Mouse (Mus musculus) induced T-regulatory cell, adult 2 months (primary cell): Measurements from ENCODE around the gene Cstl1.
"Not testable (repeated sequence)": the region's sequence is repeated elsewhere in the genome, so short reads cannot be mapped to it uniquely, and the experiment has no call there.

Experiments
- DNase-seq: peaks from one replicate; pipeline ENCODE4 v3.0.0-alpha.2; 2012; ENCODE audit warnings: low read depth

The Cstl1 gene

DNA sequence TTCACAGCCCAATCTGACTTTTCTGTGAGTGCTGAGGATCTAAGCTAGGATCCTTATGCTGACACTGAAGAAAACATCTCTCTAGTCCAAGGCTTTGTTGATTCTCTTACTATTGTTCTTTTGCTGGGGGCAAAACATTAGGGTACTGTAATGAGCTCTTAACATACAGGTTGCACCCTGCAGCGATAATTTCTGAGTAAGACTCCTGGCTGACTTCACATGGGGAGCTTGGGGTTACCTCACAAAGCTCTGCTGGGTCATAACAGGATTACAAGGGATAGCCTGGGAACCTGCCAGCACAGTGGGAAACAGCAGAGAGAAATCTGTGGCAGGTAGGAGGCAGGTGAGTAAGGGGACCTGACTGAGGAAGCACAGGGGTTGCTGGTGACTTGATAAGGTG lies at the start of gene Cstl1:
Gene Cstl1 (plus strand): TSS at position 301 of the 400 bp plus-strand sequence.
- no peak for DNase-seq

DNA sequence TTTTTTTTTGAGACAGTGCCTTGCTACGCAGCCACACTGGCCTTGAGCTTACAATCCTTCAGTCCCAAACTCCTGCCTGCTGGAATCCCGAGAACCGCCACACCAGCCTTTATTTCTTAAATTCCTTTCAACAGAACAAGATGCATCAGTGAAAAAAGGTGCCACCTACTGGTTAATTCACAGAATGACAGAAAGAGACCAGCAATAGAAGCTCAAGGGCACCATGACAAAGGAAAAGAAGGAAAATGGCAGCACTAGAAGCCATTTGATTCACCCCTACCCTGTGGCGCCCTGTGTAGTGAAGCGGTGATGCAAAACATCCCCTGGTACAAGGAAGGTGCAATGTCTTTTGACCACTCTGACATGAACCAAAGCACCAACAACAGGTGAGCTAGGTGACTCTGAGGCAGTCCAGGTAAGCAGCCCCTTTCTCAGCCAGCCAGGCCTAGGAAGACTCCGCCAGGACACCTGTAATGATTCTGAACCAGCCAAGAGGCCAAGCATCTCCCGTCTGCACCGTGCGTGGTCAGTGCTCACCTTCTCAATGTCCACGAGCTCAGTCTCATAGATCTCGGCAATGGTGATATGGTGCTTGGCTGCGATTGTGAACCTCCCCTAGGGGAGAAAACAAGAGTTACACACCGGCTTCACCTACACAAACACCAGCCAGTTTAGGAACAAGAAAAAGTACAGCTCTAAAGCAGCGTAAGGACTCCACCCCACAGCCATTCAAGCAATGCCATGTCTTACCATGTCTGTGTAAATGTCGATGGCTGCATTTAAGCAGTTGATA lies 43.6 kb upstream of the Cstl1 start:
- peak; percentile 54 for DNase-seq

DNA sequence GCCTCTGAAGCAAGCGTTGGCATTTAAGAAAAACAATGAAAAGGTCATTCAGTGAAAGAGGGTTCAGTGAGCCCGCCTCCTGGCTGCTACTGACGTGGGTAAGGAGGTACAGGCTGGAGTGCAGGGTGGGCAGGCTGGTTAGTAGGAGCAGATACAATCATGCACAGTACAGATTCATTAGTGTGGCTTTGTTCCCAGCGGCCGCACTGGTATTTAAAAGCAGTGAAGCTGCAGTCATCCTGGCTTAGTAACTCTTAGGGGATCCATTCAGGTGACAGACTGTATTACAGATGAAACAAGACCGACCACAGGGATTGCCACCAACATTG lies 43.0 kb upstream of the Cstl1 start:
- no peak for DNase-seq

DNA sequence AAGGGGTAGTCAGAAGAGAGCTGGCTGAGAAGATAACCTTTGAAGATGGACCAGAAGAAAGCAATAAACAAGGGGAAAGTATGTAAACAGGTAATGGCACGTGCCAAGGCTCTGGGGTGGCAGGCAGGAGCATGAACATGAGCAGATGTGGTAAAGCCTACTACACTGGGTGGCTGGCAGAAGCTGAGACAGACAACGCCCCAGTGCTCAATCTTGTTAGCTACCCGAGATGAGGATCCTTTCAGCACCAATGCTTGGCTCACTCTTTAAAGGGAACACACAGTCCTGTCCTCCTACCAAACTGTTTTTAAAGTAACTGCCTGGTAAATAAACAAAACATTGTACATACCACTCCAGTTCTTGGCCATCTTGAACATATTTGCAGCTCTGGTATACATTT lies 37.8 kb upstream of the Cstl1 start:
- no peak for DNase-seq

DNA sequence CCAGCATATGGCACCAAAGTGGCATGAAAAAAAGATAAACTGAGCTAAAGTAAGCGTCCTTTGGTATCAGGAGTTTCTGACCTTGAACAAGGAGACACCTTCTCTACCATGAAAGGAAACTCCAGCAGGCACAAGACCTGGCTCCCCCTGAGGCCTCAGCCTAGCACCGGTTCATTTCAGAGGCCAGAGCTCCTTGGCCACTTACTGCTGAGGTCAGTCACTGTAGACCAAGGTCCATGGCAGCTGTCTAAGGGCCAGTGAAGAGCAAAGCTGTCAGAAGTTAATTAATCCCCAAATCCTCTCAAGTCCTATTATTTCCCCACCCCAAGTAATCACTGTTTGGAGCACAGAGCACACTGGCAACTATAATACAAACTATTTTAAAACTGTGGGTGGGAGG lies 33.1 kb upstream of the Cstl1 start:
- no peak for DNase-seq

DNA sequence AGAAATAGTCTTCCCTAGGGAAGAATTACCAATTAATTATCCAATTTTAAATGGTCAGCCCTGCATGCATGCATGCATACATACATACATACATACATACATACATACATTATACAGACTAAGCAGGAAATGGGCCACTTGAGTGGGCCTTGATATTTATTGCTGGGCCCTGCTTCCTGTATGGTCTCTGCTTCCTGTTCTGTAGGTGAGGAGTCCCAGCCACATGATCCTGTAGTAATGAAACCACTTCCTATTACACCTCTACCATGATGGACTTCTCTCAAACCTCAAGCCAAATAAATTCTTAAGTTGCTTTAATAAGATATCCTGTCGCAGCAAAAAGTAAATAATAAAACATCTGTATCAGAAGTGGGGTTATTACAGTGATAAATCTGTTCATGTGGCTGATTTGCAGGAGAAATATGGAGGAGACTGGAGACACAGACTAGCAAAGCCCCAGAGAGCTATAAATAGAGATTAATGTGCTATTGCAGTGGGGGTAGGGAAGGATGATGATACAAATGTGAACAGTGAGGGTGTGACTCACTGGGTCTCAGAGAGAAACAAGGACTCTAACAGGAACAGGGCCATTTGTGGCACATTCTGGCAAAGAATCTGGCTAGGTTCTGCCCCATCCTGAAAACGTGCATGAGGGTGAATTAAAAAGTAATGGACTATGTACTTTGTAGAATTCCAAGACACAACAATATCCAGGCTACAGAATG lies 30.7 kb upstream of the Cstl1 start:
- DNase-seq, result no peak

DNA sequence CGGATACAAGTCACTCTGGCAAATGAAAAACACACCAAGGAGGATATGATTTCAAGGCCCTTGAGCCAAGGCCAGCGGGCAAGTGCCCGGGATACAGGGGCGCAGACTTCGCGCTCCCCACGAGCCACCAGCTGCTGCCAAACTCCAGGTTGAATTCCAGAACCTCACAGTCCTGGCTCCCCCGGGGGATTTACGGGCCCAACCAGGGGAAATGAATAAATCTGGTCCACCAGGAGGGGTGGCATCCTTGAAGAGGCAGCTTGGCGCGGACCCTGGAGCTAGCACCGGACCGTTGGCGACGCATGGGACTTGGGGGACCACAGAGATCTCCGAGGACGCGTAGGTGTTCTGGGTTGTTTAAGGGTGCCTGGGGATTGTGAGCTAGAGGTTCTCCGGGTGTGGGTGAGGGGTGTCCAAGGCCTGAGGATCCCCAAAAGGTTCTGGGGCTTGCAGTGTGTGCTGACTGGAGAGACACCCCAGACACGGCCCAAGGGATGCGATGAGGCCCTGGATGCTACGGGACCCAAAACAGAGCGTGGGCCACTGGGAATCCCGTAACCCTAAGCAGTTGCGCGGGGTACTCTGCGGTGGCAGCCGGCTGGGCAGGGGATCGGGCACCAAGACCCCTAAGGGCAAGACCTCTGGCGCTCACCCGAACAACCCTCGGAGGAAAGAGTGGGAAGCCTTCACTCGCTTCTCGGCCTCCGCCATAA lies 18.4 kb upstream of the Cstl1 start:
- DNase-seq, result peak; percentile 4

DNA sequence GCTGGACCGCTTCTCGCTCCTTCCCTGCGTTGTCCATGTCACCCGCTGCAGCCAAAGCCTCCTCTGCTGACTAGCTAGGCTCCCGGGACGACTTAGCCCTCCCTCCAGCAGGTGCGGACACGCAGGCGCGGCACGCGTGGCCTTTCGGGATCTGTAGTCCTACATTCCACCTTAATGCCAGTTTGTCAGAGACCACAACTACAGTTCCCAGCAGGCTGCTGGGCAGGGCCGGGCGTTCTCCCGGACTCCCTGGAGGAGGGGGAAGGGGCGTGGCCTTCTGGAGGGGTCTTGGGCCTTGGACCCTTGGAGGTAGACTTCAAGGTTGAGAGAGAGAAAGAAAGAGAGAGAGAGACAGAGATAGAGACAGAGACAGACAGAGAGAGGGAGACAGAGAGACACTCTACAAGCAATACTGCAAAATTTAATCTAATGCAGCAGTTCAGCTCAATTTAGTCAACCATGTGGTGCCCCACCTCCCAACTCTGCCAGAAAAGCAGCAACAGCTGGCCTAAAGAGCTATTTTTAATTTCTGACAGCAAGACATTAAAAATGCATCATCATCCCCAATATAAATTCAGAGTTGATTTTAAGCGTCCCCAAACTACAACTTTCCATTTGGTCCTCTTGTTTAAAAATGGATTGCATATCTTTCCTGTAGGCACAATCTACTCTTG lies 17.7 kb upstream of the Cstl1 start, which contains the start of gene Napb:
Gene Napb (minus strand): TSS at position 141 of the 674 bp plus-strand sequence.
- peak; percentile 53 for DNase-seq

DNA sequence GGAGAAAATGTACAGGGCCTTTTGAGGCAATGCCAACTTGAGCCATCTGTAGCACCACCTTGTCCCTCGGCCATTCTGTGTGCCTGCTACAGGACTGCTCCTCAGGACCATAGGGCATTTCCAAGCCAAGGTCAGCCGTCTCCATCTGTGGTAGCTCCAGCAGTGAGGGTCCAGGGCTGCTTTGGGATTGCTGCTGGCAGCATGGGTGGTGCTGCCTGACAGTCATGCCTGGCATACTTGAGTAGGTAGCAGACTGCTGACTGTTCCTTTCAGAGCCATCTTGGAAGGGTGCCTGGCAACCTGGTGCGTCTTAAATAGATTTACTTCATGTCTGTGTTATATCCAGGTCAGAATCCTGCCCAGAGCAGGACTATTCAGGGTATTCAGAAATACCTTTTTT lies 7.2 kb upstream of the Cstl1 start:
- DNase-seq, result no peak

DNA sequence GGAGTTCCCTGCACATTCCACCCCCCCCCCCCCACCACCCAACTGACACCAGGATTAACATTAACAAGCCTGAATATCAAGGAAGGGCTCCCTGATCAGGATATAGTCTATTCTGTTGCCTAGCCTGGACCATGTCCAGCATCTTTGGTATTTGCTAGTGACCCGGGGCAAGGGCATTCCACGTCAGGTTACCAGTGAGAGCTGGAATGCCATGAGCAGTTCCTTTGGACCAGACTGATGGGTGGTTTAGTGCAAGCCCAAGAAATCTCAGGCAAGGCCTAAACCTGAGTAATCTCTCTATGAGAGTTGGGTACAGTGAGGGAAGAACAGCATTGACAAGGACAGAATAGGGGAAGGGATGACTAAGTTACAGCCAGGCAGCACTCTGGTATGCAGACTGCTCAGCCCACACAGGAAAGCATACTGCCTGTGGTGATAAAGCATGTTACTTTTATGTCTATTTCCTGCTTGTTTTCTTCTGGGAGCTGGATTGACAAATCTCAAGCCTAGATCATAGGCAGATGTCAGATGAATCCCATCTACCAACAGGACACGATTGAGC lies 6.2 kb upstream of the Cstl1 start:
- DNase-seq, result no peak

DNA sequence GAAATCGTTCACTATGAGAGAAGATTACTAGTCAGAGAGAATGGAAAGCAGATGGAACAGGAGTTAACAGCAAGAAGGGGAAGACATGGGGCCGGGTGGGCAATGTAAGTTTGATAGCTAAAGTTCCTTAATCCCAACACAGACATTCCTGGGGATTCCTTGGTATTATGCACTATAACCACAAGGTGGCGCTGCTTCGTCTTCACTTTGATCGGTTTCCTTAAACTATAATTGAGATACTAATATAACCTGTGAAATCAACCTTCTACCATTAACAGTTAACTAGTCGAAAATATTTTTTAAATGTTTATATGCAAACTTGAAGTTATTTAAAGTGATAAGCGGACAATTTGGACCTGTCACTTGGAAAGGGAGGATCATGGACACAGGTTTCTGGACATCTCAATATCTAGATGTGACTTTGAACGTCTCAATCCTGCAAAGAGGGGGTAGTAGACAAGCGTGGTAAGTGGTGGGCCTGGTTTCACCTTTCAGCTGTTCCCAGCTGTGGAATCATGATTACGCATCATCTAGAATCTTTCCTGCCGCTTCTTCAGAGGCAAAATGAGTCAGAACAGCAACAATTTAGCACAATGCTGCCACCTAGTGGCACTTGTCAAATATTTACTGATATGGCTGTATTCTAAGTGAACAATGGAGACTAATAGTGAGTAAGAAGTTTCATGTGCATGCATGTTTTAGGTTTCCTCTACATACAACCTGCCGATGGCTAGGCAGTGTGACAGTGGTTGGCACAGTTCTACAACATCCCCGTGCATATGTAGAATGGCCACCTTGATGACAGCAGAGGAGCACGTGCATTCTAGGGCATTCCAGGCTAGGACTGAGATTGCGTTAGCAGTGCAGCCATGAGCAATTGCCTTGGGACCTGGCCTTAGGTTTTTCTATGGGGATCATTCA lies 2.0 kb downstream of the Cstl1 start:
- peak; percentile 90 for DNase-seq

DNA sequence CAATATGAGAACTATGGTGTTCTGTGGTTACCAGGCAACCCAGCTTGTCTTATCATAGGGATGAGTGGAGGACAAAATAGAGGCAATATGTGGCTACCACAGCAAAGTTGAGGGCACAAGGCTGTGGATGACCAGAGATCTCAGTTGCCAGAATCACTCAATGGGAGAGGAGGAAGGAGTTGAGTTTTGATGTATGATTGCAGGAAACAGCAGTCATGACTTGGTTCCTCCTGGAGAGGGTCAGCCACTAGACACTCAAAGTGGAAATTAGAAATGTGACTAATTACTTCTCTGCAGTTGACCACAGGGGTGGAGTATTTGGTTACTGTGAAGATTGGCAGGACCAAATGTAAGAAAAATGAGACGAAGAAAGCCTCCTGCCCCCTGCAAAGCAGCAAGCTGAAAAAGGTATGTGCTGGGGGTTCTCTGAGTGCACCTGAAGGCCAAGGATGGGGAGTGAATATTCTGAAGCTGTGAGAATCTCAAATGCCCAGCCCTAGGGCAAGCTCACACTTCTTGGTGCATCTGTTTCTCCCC lies 4.2 kb downstream of the Cstl1 start:
- DNase-seq, result no peak

DNA sequence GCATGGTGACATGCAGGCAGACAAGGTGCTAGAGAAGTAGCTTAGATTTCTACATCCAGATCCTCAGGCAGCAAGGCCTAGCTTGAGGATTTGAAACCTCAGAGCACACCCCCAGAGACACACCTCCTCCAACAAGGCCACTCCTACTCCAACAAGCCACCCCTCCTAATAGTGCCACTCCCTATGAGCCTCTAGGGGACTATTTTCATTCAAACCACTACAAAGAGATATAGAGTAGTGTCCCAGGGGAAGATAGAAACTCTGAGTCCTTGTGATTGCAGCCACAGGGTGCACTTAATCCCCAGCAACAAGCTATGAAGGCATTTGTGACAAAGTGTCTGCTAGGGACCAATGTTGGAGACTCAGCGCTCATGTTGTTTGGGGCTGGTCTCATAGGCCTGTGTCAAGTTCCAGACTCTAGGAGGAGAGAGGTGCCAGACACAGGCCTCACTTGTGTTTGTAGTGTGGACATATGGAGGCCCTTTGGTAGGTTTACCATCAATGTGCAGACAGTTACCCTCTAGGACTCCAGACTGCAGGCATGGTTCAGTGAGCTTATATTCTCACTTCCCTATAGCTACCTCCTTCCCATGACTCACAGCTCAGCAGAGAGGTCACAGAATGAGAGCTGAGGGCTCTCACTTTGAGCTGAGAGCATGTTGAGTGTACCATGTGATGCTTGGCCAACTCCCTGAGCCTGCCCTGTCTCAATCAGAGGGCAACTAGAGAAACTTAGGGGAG lies 13.7 kb downstream of the Cstl1 start:
- no peak for DNase-seq

DNA sequence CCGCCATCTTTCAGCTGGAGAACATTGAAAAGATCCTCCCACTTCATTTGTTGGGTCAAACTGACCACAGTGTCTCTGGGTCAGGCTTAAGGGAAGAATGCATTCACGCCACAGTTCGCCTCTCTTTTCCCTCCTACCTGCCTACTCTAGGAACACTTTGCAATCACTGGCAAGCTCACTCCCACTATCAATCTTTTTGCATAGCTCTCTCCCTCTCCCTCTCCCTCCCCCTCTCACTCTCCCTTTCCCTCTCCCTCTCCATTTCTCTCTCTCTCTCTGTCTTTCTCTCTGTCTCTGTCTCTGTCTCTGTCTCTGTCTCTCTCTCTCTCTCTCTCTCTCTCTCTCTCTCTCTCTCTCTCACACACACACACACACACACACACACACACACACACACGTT lies 21.2 kb downstream of the Cstl1 start, which contains the start of gene Cst11:
Gene Cst11 (minus strand): TSS at position 101 of the 400 bp plus-strand sequence.
- DNase-seq, result not testable (repeated sequence)

DNA sequence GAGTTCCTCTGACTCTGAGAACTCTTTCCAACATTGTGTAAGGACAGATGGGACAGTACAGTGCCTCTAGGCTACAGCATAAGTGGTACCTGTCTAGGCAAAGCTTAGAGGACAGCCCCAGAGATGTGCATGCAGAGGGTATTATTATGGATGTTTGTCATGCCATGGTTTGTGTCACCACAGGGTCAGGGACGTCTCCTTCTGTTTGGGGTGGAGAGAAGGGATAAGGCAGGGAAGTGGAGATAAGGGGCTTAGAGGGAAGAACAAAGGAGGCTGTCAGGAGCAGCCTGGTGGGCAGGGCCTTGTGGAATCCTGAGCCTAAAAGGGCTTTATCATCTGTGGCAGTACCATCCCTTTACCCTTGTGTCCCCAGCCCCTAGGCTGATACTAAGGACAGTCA lies 31.6 kb downstream of the Cstl1 start, which contains the start of gene 8030411F24Rik:
Gene 8030411F24Rik (plus strand): TSS at position 301 of the 400 bp plus-strand sequence.
- no peak for DNase-seq

DNA sequence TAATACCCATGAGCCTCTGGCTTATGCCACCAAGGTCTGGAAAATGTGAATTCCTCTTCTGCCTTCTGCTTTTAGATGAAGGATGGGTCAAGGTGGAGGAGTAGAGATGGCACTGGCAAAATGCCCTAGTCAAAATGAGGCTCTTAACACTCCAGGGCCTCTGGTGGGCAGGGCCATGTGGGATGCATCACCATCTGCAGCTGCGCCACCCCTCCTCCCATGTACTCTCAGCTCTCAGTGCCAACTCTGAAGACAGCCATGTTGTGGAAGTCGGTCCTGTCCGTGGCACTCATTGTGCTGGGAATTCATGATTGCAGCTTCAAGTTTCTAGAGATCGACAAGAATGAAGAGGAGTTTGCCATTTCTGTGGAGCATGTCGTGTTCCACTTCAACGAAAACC lies 39.0 kb downstream of the Cstl1 start, which contains the start of gene Cst12:
Gene Cst12 (plus strand): TSS at position 220 of the 400 bp plus-strand sequence.
- no peak for DNase-seq

DNA sequence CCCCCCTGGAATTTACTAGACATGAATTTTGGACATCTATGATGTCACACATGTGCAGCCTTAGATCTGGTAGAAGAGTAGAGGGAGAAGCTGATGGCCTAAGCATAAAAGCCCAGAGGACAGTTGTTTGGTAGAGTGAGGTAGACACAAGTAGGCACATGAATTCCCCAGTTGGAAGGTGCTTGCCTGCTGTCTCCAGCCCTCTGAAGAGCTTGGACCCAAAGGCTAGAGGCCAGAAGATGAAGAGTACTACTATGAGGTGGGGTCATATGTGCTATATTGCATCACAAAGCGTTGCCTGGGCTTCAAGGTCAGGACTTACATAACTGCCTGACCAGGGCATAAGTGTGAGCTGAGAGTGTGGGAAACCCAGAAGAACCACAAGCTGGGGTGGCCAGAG lies 48.3 kb downstream of the Cstl1 start, which contains the start of gene Cst8:
Gene Cst8 (plus strand): TSS at position 301 of the 400 bp plus-strand sequence.
- DNase-seq, result no peak

DNA sequence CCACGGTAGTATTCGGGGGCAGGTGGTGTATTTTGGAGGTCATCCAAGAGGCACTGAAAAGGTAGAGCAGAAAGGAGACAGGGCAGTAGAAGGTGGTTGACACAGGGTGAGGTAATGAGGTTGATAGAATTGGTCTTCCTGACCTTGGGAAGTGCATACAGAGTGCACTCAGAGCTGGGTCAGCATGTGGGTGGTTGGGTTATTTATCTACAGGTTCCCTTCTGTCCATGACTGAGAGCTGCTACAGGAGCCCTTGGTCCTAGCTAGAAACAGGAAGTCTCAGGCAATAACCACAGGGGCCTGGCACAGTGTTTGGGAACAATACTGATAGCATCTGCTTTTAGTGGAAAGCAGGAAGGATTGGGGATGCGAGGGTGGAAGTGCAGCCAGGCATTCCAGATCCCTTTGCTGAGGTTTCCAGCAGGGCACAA lies 51.3 kb downstream of the Cstl1 start:
- no peak for DNase-seq
